ENCODE assay signal across 8 mouse cellular contexts in genomic region chr7:25297454-25298325, GRCm38 (mm10). TPM values are rescaled to one million over a fixed set of nuclear protein-coding genes. Genes with fewer than 3 reads are reported as not detected.
A peak's percentile ranks its signal among the peaks of the same experiment; 100 is the strongest.
DNase-seq lines count a peak whose midpoint lies in the region; ATAC-seq and TF ChIP-seq lines count a peak whose summit lies in the region.

Gene Pafah1b3, minus strand, starts transcription at chr7:25297986.

- TF ChIP-seq CTCF in lung, postnatal 0 days (IDR thresholded peaks at IDR 0.05) = peak; percentile 64

- WGBS in forebrain, embryonic 14.5 days = under 1% methylated on average over 52 of the region's 52 CpGs
- under 1% methylated on average over 52 of the region's 52 CpGs for WGBS in hindbrain, embryonic 12.5 days
- WGBS in lung, postnatal 0 days = 2% methylated on average over 51 of the region's 52 CpGs

- peak; percentile 96 for DNase-seq in MN1 (ENCODE audit: low spot score)
- peak; percentile 94 for DNase-seq in cerebellum, adult 11-12 months
- peak; percentile 98 for DNase-seq in forebrain, embryonic 14.5 days (ENCODE audit: low spot score)
- peak; percentile 79 to 83 for DNase-seq in layer of hippocampus, postnatal 10 days (ENCODE audit: low spot score in 2 of 2)
- DNase-seq in lung, postnatal 0 days (ENCODE audit: low spot score) = peak; percentile 95
- DNase-seq in ovary, postnatal 36 days (ENCODE audit: low spot score) = peak; percentile 77
- peak; percentile 56 for DNase-seq in urinary bladder, adult 2 months (ENCODE audit: low spot score)

- no peak for TF ChIP-seq EP300 in lung, postnatal 0 days (IDR thresholded peaks at IDR 0.05)

- H3K27me3 ChIP-seq in forebrain, embryonic 14.5 days (replicated peaks; ENCODE audit: control insufficient read depth, insufficient read depth, low read length) = no peaks in the 10 kb centered on the region
- H3K27me3 ChIP-seq in hindbrain, embryonic 12.5 days = no peaks in the 10 kb centered on the region
- H3K27me3 ChIP-seq in lung, postnatal 0 days (replicated peaks; ENCODE audit: insufficient read depth, low read length) = no peaks in the 10 kb centered on the region

- peak within 1 kb of the TSS; percentile 92 for H3K9ac ChIP-seq in forebrain, embryonic 14.5 days (ENCODE audit: low read length)
- peak within 1 kb of the TSS; percentile 94 for H3K9ac ChIP-seq in hindbrain, embryonic 12.5 days
- H3K9ac ChIP-seq in lung, postnatal 0 days (replicated peaks; ENCODE audit: low read depth) = peak within 1 kb of the TSS; percentile 55

- H3K9me3 ChIP-seq in forebrain, embryonic 14.5 days (replicated peaks; ENCODE audit: control insufficient read depth, low read length) = no peaks in the 10 kb centered on the region
- no peaks in the 10 kb centered on the region for H3K9me3 ChIP-seq in hindbrain, embryonic 12.5 days (replicated peaks)
- no peaks in the 10 kb centered on the region for H3K9me3 ChIP-seq in lung, postnatal 0 days (ENCODE audit: low read length)

- H3K4me3 ChIP-seq in forebrain, embryonic 14.5 days (ENCODE audit: low read depth, low read length) = peak within 1 kb of the TSS; percentile 86
- H3K4me3 ChIP-seq in hindbrain, embryonic 12.5 days = peak within 1 kb of the TSS; percentile 86
- H3K4me3 ChIP-seq in lung, postnatal 0 days (ENCODE audit: low read depth, low read length) = peak within 1 kb of the TSS; percentile 64

- ATAC-seq in forebrain, embryonic 14.5 days = peak; percentile 94
- ATAC-seq in hindbrain, embryonic 12.5 days (ENCODE audit: low FRiP score) = peak; percentile 95
- peak; percentile 92 for ATAC-seq in lung, postnatal 0 days

- peaks cover 35% of the 10 kb centered on the region for H3K36me3 ChIP-seq in forebrain, embryonic 14.5 days (ENCODE audit: control insufficient read depth, insufficient read depth, low read length)
- peaks cover 30% of the 10 kb centered on the region for H3K36me3 ChIP-seq in hindbrain, embryonic 12.5 days
- H3K36me3 ChIP-seq in lung, postnatal 0 days (ENCODE audit: insufficient read depth, low read length) = peaks cover 7% of the 10 kb centered on the region; the same call in 1 of the 2 replicates

- H3K27ac ChIP-seq in forebrain, embryonic 14.5 days (ENCODE audit: low read depth, low read length) = peak within 1 kb of the TSS; percentile 96
- peak within 1 kb of the TSS; percentile 99 for H3K27ac ChIP-seq in hindbrain, embryonic 12.5 days
- peak within 1 kb of the TSS; percentile 84 for H3K27ac ChIP-seq in lung, postnatal 0 days (ENCODE audit: low read length)

- peaks cover 11% of the 10 kb centered on the region; the same call in 1 of the 2 replicates for H3K4me1 ChIP-seq in forebrain, embryonic 14.5 days (ENCODE audit: control insufficient read depth, insufficient read depth, low read length)
- peaks cover 25% of the 10 kb centered on the region for H3K4me1 ChIP-seq in hindbrain, embryonic 12.5 days
- 0 out of 2 replicates have a peak, but pooled peaks cover 3% of the 10 kb centered on the region for H3K4me1 ChIP-seq in lung, postnatal 0 days (ENCODE audit: insufficient read depth, low read depth, low read length)

- H3K4me2 ChIP-seq in forebrain, embryonic 14.5 days (ENCODE audit: low read length) = peak within 1 kb of the TSS; percentile 78
- peak within 1 kb of the TSS; percentile 72 for H3K4me2 ChIP-seq in hindbrain, embryonic 12.5 days (replicated peaks)
- peak within 1 kb of the TSS; percentile 97 for H3K4me2 ChIP-seq in lung, postnatal 0 days (replicated peaks; ENCODE audit: low read depth, low read length)

RNA-seq across cellular contexts. Expression of gene Pafah1b3, which starts in this region (rescaled TPM):
- 574 and 635 TPM in 2 replicates for polyA plus RNA-seq in forebrain, embryonic 14.5 days (2014; fragmentation: Nextera tagmentation; extraction: Ambion mirVana)
- 391 and 405 TPM in 2 replicates for polyA plus RNA-seq in hindbrain, embryonic 12.5 days (2016; fragmentation: Nextera tagmentation; extraction: Ambion mirVana)
- total RNA-seq in layer of hippocampus, postnatal 10 days (2021) = 10 to 100 TPM; 63.0 to 67.6 TPM
- polyA plus RNA-seq in lung, postnatal 0 days (2015; fragmentation: Nextera tagmentation; extraction: Ambion mirVana) = 83.8 and 87.1 TPM in 2 replicates
- polyA plus RNA-seq in urinary bladder, adult 2 months (2012; rRNA removed) = 40.1 and 48.5 TPM in 2 replicates

Comparison
In these comparisons a context has a peak if more than half of its experiments do, and no peak if none do; other contexts are left out.
1. Peak in every context shown above with its lines: DNase-seq, ATAC-seq, H3K4me3 ChIP-seq and H3K27ac ChIP-seq.